Mouse (Mus musculus) heart, postnatal 0 days (tissue): ENCODE data around the gene Sept8.

Experiments used
- CTCF ChIP-seq: IDR thresholded peaks from 2 replicates; pipeline ENCODE4 v1.5.1; 2016; ENCODE audit warnings: antibody characterized with exemption, control low read depth, low read depth
- EP300 ChIP-seq: IDR thresholded peaks from 2 replicates; pipeline ENCODE4 v1.6.1; 2016; ENCODE audit warnings: antibody characterized with exemption, low read depth

DNA sequence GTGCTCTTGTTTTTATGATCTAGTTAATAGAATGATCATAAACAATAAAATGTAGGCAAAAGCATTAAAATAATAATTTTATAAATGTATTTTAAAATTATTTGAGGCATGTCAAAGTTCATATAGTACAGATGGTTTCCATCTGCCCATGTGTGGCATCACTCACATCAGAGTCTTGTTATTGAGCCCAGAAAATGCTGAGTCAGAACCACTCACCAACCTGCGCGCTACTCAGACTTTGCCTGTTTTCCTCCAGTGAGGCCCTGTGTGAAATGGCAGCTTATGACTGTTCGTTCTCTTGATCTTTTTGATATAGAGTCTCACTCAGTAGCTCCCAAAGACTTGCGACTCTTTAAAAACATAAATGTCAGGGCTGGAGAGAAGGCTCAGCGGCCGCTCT lies 66.5 kb downstream of the Sept8 start:
- TF ChIP-seq EP300, result no peak
- TF ChIP-seq CTCF, result no peak
